Mouse (Mus musculus): ENCODE data around the gene Taf6. TPM values are rescaled to one million over a fixed set of nuclear protein-coding genes. Genes with fewer than 3 reads are reported as not detected.

Taf6 gene
- total and polyA plus RNA-seq, 3 experiments, result 60.2 to 61.5 (median 60.9) TPM

DNA sequence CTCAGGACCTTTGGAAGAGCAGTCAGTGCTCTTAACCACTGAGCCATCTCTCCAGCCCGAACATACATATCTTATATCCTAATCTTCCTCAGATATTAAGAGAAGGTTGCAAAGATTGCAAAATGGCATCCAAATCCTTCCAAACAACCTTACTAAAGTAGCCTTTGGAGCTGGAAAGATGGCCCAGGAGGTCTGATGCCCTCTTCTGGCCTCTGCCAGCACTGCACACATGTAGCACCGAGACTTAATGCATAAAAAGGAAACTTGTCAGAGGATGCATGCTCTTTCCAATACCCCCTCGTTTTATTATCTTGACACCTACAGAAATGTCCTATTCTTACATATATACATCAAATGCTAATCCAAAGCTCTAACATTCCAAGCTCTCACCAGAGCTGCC, 40.8 kb upstream of the Taf6 start:
- no peaks in the 10 kb centered on the region for H3K27me3 ChIP-seq (replicated peaks)
- TF ChIP-seq SMC3 (IDR thresholded peaks at IDR 0.05; ENCODE audit: low read depth, low read length) (peak; percentile 47), POLR2AphosphoS2 (IDR thresholded peaks at IDR 0.05; ENCODE audit: low read depth, low read length) (no peak), CTCF (conservative IDR thresholded peaks at IDR 0.05 in 1 of 2, IDR thresholded peaks at IDR 0.05 in 1 of 2; ENCODE audit: low read depth in 2 of 2, low read length in 2 of 2) (peak; percentile 48 to 63; a peak in 3 of 4 replicates), RAD21 (IDR thresholded peaks at IDR 0.05; ENCODE audit: low read depth, low read length) (peak; percentile 14)
- dilution Hi-C loops (cut with MboI; ENCODE audit: extremely low pct_ligation_motif_present, extremely low pct_unique_long_range_greater_than_20kb, low sequenced_read_pairs), result no loop called here
- no peaks in the 10 kb centered on the region for H3K79me2 ChIP-seq (replicated peaks; ENCODE audit: control insufficient read depth, extremely low read depth, insufficient read depth, poor library complexity, severe bottlenecking)
- no peaks in the 10 kb centered on the region for H3K36me3 ChIP-seq (replicated peaks in 1 of 2; ENCODE audit: control insufficient read depth in 1 of 2, insufficient read depth in 1 of 2, low read length in 1 of 2)
- in situ Hi-C loops (cut with MboI; ENCODE audit: low pct_ligation_motif_present, low pct_unique_long_range_greater_than_20kb, low sequenced_read_pairs), result loop anchor here (25.0 kb wide), 1 partner anchor 434 kb away; no protein-coding TSS in a partner anchor
- H3K4me1 ChIP-seq (ENCODE audit: control insufficient read depth in 1 of 2, insufficient read depth in 2 of 2), result peaks cover 0 to 5% of the 10 kb centered on the region in 2 experiments; a peak in 2 of 4 replicates
- H3K27ac ChIP-seq (ENCODE audit: insufficient read depth, low read depth), result no peak overlapping the region
- DNase-seq (ENCODE audit: extremely low read depth), result peak; percentile 28
- H3K9me3 ChIP-seq (replicated peaks; ENCODE audit: low read length), result no peaks in the 10 kb centered on the region
- H3K9ac ChIP-seq (ENCODE audit: insufficient read depth, low read depth), result no peak overlapping the region
- no peak overlapping the region for H3K4me3 ChIP-seq (replicated peaks in 1 of 3; ENCODE audit: low read depth in 2 of 3, low read length in 2 of 3, poor library complexity in 1 of 3)
- H3K4me2 ChIP-seq (ENCODE audit: insufficient read depth, low read depth, poor library complexity, severe bottlenecking), result no peak overlapping the region

DNA sequence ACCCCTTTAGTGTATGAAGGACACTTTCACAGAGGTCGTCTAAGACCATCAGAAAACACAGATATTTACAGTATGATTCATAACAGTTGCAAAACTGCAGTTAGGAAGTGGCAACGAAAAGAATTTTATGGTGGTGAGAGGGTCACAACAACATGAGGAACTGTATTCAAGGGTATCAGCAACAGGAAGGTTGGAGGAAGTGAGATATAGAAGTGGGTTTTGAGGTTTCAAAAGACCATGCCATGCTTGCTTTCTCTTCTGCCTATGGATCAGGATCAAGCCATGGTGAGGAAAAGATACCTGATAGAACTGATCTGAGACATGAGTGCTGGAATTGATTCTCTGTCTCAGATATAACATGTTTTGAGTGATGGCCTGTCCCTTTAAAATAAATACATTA, 40.1 kb upstream of the Taf6 start:
- Histone ChIP-seq H3K4me3 (replicated peaks in 1 of 3; ENCODE audit: low read depth in 2 of 3, low read length in 2 of 3, poor library complexity in 1 of 3) (no peak overlapping the region), H3K9me3 (replicated peaks; ENCODE audit: low read length) (no peaks in the 10 kb centered on the region), H3K27me3 (replicated peaks) (no peaks in the 10 kb centered on the region), H3K4me2 (ENCODE audit: insufficient read depth, low read depth, poor library complexity, severe bottlenecking) (no peak overlapping the region), H3K4me1 (ENCODE audit: control insufficient read depth in 1 of 2, insufficient read depth in 2 of 2) (peaks cover 0 to 5% of the 10 kb centered on the region in 2 experiments; a peak in 2 of 4 replicates), H3K27ac (ENCODE audit: insufficient read depth, low read depth) (no peak overlapping the region), H3K79me2 (replicated peaks; ENCODE audit: control insufficient read depth, extremely low read depth, insufficient read depth, poor library complexity, severe bottlenecking) (no peaks in the 10 kb centered on the region), H3K36me3 (replicated peaks in 1 of 2; ENCODE audit: control insufficient read depth in 1 of 2, insufficient read depth in 1 of 2, low read length in 1 of 2) (no peaks in the 10 kb centered on the region), H3K9ac (ENCODE audit: insufficient read depth, low read depth) (no peak overlapping the region)
- DNase-seq (ENCODE audit: extremely low read depth), result peak; percentile 18
- no peak for TF ChIP-seq SMC3 (IDR thresholded peaks at IDR 0.05; ENCODE audit: low read depth, low read length)
- TF ChIP-seq RAD21 (IDR thresholded peaks at IDR 0.05; ENCODE audit: low read depth, low read length), result no peak
- TF ChIP-seq EP300 (IDR thresholded peaks at IDR 0.05; ENCODE audit: low read length), result 0 out of 2 replicates have a peak, but pooled peaks have one; percentile 42
- 0 out of 2 replicates have a peak, but pooled peaks have one; percentile 10 for TF ChIP-seq IRF4 (IDR thresholded peaks at IDR 0.05; ENCODE audit: low read depth, low read length)
- no peak for TF ChIP-seq USF1 (IDR thresholded peaks at IDR 0.05; ENCODE audit: low read depth, low read length)
- no peak for TF ChIP-seq TCF12 (IDR thresholded peaks at IDR 0.05; ENCODE audit: low read depth, low read length)
- TF ChIP-seq USF2 (conservative IDR thresholded peaks at IDR 0.05; ENCODE audit: low read depth, low read length), result no peak
- TF ChIP-seq MXI1 (IDR thresholded peaks at IDR 0.05; ENCODE audit: low read depth, low read length), result no peak
- no peak for TF ChIP-seq BHLHE40 (IDR thresholded peaks at IDR 0.05; ENCODE audit: low read depth, low read length)
- TF ChIP-seq POLR2AphosphoS2 (IDR thresholded peaks at IDR 0.05; ENCODE audit: low read depth, low read length), result no peak
- no peak for TF ChIP-seq ZKSCAN1 (IDR thresholded peaks at IDR 0.05; ENCODE audit: borderline replicate concordance, low read depth, low read length)
- TF ChIP-seq PAX5 (IDR thresholded peaks at IDR 0.05; ENCODE audit: low read length), result no peak
- in situ Hi-C loops (cut with MboI; ENCODE audit: low pct_ligation_motif_present, low pct_unique_long_range_greater_than_20kb, low sequenced_read_pairs), result loop anchor here (25.0 kb wide), 1 partner anchor 435 kb away; no protein-coding TSS in a partner anchor
- dilution Hi-C loops (cut with MboI; ENCODE audit: extremely low pct_ligation_motif_present, extremely low pct_unique_long_range_greater_than_20kb, low sequenced_read_pairs), result no loop called here

DNA sequence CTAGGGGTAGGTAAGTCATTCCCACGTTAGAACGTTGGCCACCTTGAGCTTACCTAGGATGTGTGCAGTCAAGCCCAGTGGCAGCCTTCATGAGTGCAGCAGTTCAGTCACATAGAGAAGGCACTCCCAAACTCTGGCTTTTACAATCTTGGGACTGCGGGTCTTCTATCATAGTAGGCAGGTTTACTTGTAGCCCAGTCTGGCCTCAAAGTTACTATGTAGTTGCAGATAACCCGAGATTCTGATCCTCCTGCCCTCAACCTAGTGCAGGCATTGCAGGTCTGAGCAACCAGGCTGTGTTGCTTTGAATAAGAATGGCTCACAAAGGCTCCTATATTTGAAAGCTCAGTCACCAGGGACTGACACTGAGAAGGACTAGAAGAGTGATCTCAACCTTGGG, 39.2 kb upstream of the Taf6 start:
- Histone ChIP-seq H3K79me2 (replicated peaks; ENCODE audit: control insufficient read depth, extremely low read depth, insufficient read depth, poor library complexity, severe bottlenecking) (no peaks in the 10 kb centered on the region), H3K9me3 (replicated peaks; ENCODE audit: low read length) (no peaks in the 10 kb centered on the region), H3K4me1 (ENCODE audit: control insufficient read depth in 1 of 2, insufficient read depth in 2 of 2) (peaks cover 0 to 5% of the 10 kb centered on the region in 2 experiments; a peak in 2 of 4 replicates), H3K9ac (ENCODE audit: insufficient read depth, low read depth) (no peak overlapping the region), H3K36me3 (replicated peaks in 1 of 2; ENCODE audit: control insufficient read depth in 1 of 2, insufficient read depth in 1 of 2, low read length in 1 of 2) (no peaks in the 10 kb centered on the region), H3K27ac (ENCODE audit: insufficient read depth, low read depth) (no peak overlapping the region), H3K4me2 (ENCODE audit: insufficient read depth, low read depth, poor library complexity, severe bottlenecking) (no peak overlapping the region), H3K4me3 (replicated peaks in 1 of 3; ENCODE audit: low read depth in 2 of 3, low read length in 2 of 3, poor library complexity in 1 of 3) (no peak overlapping the region), H3K27me3 (replicated peaks) (no peaks in the 10 kb centered on the region)
- dilution Hi-C loops (cut with MboI; ENCODE audit: extremely low pct_ligation_motif_present, extremely low pct_unique_long_range_greater_than_20kb, low sequenced_read_pairs), result no loop called here
- in situ Hi-C loops (cut with MboI; ENCODE audit: low pct_ligation_motif_present, low pct_unique_long_range_greater_than_20kb, low sequenced_read_pairs), result loop anchor here (25.0 kb wide), 1 partner anchor 436 kb away; no protein-coding TSS in a partner anchor
- no peak for DNase-seq (ENCODE audit: extremely low read depth)
- TF ChIP-seq IRF4 (IDR thresholded peaks at IDR 0.05; ENCODE audit: low read depth, low read length) (no peak), E2F4 (IDR thresholded peaks at IDR 0.05; ENCODE audit: insufficient replicate concordance, low read depth, low read length) (no peak), MYC (IDR thresholded peaks at IDR 0.05; ENCODE audit: low read depth, low read length) (no peak), MAX (IDR thresholded peaks at IDR 0.05; ENCODE audit: low read length) (no peak), PAX5 (IDR thresholded peaks at IDR 0.05; ENCODE audit: low read length) (no peak), ELF1 (IDR thresholded peaks at IDR 0.05; ENCODE audit: low read depth, low read length) (no peak), BHLHE40 (IDR thresholded peaks at IDR 0.05; ENCODE audit: low read depth, low read length) (no peak), SMC3 (IDR thresholded peaks at IDR 0.05; ENCODE audit: low read depth, low read length) (no peak), TBP (conservative IDR thresholded peaks at IDR 0.05; ENCODE audit: low read depth, low read length) (no peak), GABPA (IDR thresholded peaks at IDR 0.05; ENCODE audit: insufficient replicate concordance, low read depth, low read length) (no peak), ZC3H11A (IDR thresholded peaks at IDR 0.05; ENCODE audit: low read depth, low read length) (no peak), KAT2A (IDR thresholded peaks at IDR 0.05; ENCODE audit: insufficient replicate concordance, low read length) (no peak), ZMIZ1 (IDR thresholded peaks at IDR 0.05; ENCODE audit: low read depth, low read length) (no peak), TCF12 (IDR thresholded peaks at IDR 0.05; ENCODE audit: low read depth, low read length) (no peak), POLR2A (IDR thresholded peaks at IDR 0.05; ENCODE audit: low read depth, low read length) (no peak), CTCF (conservative IDR thresholded peaks at IDR 0.05 in 1 of 2, IDR thresholded peaks at IDR 0.05 in 1 of 2; ENCODE audit: low read depth in 2 of 2, low read length in 2 of 2) (no peak), ZNF384 (IDR thresholded peaks at IDR 0.05; ENCODE audit: low read depth, low read length) (no peak), RCOR1 (conservative IDR thresholded peaks at IDR 0.05; ENCODE audit: low read depth, low read length) (no peak)
